In the genomic region with DNA sequence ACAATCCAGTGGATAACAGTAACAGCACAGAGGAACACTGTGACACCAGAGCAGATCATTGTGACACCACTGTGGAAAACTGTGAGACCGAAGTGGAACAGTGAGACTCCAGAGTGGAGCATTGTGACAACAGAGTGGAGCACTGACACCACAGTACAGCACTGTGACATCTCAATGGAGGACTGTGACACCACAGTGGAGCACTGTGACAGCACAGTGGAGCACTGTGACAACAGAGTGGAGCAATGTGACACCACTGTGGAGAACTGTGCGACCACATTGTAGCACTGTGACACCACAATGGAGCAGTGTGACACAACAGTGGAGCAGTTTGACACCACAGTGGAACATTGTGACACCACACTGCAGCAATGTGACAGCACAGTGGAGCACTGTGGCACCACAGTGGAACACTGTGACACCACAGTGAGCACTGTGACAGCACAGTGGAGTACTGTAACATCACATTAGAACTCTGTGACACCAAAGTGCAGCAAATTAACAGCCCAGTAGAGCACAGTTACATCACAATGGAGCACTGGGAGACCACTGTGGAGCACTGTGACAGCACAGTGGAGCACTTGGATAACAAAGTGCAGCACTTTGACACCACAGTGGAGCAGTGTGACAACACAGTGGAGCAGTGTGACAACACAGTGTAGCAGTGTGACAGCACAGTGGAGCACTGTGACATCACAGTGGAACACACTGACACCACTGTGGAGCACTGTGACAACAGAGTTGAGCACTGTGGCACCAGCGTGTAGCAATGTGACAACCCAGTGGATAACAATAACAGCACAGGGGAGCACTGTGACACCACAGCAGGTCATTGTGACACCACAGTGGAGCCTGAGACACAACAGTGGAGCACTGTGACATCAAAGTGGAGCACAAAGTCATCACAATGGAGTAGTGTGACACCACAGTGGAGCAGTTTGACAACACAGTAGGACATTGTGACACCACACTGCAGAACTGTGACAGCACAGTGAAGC, we compare ENCODE assay signal across 8 mouse cellular contexts.
DNase-seq lines count a peak whose midpoint lies in the region; ATAC-seq and TF ChIP-seq lines count a peak whose summit lies in the region.

No protein-coding gene starts in this region.

- H3K4me2 ChIP-seq in intestine, postnatal 0 days (replicated peaks; ENCODE audit: low read depth) = no peak overlapping the region
- no peak overlapping the region for H3K4me2 ChIP-seq in neural tube, embryonic 11.5 days (ENCODE audit: low read depth)

- H3K4me3 ChIP-seq in thymus, adult 2 months (ENCODE audit: control insufficient read depth, insufficient read depth, low read length) = no peak overlapping the region
- H3K4me3 ChIP-seq in intestine, postnatal 0 days (ENCODE audit: low read depth, low read length) = no peak overlapping the region
- H3K4me3 ChIP-seq in neural tube, embryonic 11.5 days (ENCODE audit: low read depth, low read length) = no peak overlapping the region

- TF ChIP-seq CTCF in thymus, adult 2 months (IDR thresholded peaks at IDR 0.05; ENCODE audit: borderline replicate concordance, control insufficient read depth, extremely low read depth, insufficient read depth, low read length, poor library complexity) = no peak
- no peak for TF ChIP-seq CTCF in intestine, postnatal 0 days (IDR thresholded peaks at IDR 0.05; ENCODE audit: low read depth)

- DNase-seq in cerebellum, postnatal 4 days (ENCODE audit: low spot score in 2 of 2) = peak; percentile 0 to 18
- DNase-seq in cerebellum, adult 11 months = no peak
- DNase-seq in thymus, postnatal 0 days (ENCODE audit: low spot score) = peak; percentile 1
- no peak for DNase-seq in thymus, adult 2 months
- no peak for DNase-seq in neural tube, embryonic 11.5 days (ENCODE audit: low spot score)
- DNase-seq in layer of hippocampus, adult 8-10 months (ENCODE audit: low spot score in 2 of 2) = no peak
- no peak for DNase-seq in right cerebral cortex, postnatal 4 days

- no peaks in the 10 kb centered on the region for H3K4me1 ChIP-seq in thymus, adult 2 months (replicated peaks; ENCODE audit: control insufficient read depth, insufficient read depth, low read length)
- no peaks in the 10 kb centered on the region for H3K4me1 ChIP-seq in intestine, postnatal 0 days (replicated peaks; ENCODE audit: control insufficient read depth, insufficient read depth, low read length)
- no peaks in the 10 kb centered on the region for H3K4me1 ChIP-seq in neural tube, embryonic 11.5 days (ENCODE audit: control insufficient read depth, insufficient read depth, low read length)

- H3K27ac ChIP-seq in thymus, adult 2 months (ENCODE audit: control insufficient read depth, insufficient read depth, low read length) = no peak overlapping the region
- H3K27ac ChIP-seq in intestine, postnatal 0 days (ENCODE audit: low read depth, low read length) = no peak overlapping the region
- no peak overlapping the region for H3K27ac ChIP-seq in neural tube, embryonic 11.5 days (ENCODE audit: low read depth, low read length)

- H3K36me3 ChIP-seq in thymus, adult 2 months (ENCODE audit: control insufficient read depth, insufficient read depth, low read length) = no peaks in the 10 kb centered on the region
- no peaks in the 10 kb centered on the region for H3K36me3 ChIP-seq in intestine, postnatal 0 days (ENCODE audit: control insufficient read depth, insufficient read depth)
- H3K36me3 ChIP-seq in neural tube, embryonic 11.5 days (ENCODE audit: control insufficient read depth, insufficient read depth, low read length) = peaks cover 6% of the 10 kb centered on the region; the same call in 1 of the 2 replicates

- H3K9me3 ChIP-seq in intestine, postnatal 0 days (ENCODE audit: control insufficient read depth) = peaks cover 36% of the 10 kb centered on the region
- H3K9me3 ChIP-seq in neural tube, embryonic 11.5 days (ENCODE audit: control insufficient read depth, low read length) = peaks cover 75% of the 10 kb centered on the region

- peak; percentile 3; the same call in 1 of the 2 replicates for ATAC-seq in intestine, postnatal 0 days
- 0 out of 2 replicates have a peak, but pooled peaks have one; percentile 6 for ATAC-seq in neural tube, embryonic 11.5 days (ENCODE audit: insufficient read depth, low FRiP score, low TSS enrichment)

- 85% methylated on average over 3 of the region's 3 CpGs for WGBS in thymus, adult 2 months
- 75% methylated on average over 3 of the region's 3 CpGs for WGBS in intestine, postnatal 0 days
- WGBS in neural tube, embryonic 11.5 days = 77% methylated on average over 3 of the region's 3 CpGs

- TF ChIP-seq POLR2A in thymus, adult 2 months (IDR thresholded peaks at IDR 0.05; ENCODE audit: control insufficient read depth, extremely low read depth, insufficient read depth, low read length, poor library complexity) = no peak

- no peaks in the 10 kb centered on the region for H3K27me3 ChIP-seq in thymus, adult 2 months (ENCODE audit: control insufficient read depth, insufficient read depth, low read length)
- H3K27me3 ChIP-seq in intestine, postnatal 0 days (replicated peaks; ENCODE audit: control insufficient read depth, insufficient read depth, low read length) = no peaks in the 10 kb centered on the region
- no peaks in the 10 kb centered on the region for H3K27me3 ChIP-seq in neural tube, embryonic 11.5 days (ENCODE audit: control insufficient read depth, insufficient read depth, low read length)

- no peak overlapping the region for H3K9ac ChIP-seq in intestine, postnatal 0 days (ENCODE audit: low read depth, low read length)
- H3K9ac ChIP-seq in neural tube, embryonic 11.5 days (ENCODE audit: low read length) = no peak overlapping the region

Comparison
In these comparisons a context has a peak if more than half of its experiments do, and no peak if none do; other contexts are left out.
1. DNase-seq: peak in cerebellum, postnatal 4 days (2 of 2) and thymus, postnatal 0 days (single experiment); none in cerebellum, adult 11 months (single experiment), thymus, adult 2 months (single experiment), neural tube, embryonic 11.5 days (single experiment), layer of hippocampus, adult 8-10 months (0 of 2) and right cerebral cortex, postnatal 4 days (single experiment).